Mouse (Mus musculus) forebrain, embryonic 10.5 days (tissue): ENCODE results near the gene Katnbl1. TPM values are rescaled to one million over a fixed set of nuclear protein-coding genes. Genes with fewer than 3 reads are reported as not detected.

Experiments used
- DNase-seq: peaks from one replicate; pipeline ENCODE4 v3.0.0-alpha.2; 2017; ENCODE audit warnings: low spot score; ENCODE audit errors: extremely low spot score
- H3K27ac ChIP-seq: fragments of 300-500 bp; sonication (generic); 2 replicates; pipeline ENCODE4 v1.5.1; 2016; ENCODE audit warnings: mild to moderate bottlenecking
- H3K27me3 ChIP-seq: fragments of 300-500 bp; sonication (generic); 2 replicates; pipeline ENCODE4 v1.6.1; 2016; ENCODE audit warnings: mild to moderate bottlenecking; ENCODE audit not compliant: poor library complexity, severe bottlenecking
- H3K36me3 ChIP-seq: fragments of 300-500 bp; sonication (generic); replicated peaks from 2 replicates; pipeline ENCODE4 v1.6.1; 2016; ENCODE audit warnings: mild to moderate bottlenecking, moderate library complexity
- H3K4me1 ChIP-seq: fragments of 300-500 bp; sonication (generic); 2 replicates; pipeline ENCODE4 v1.6.1; 2016
- H3K4me3 ChIP-seq: fragments of 300-500 bp; sonication (generic); 2 replicates; pipeline ENCODE4 v1.5.1; 2016; ENCODE audit warnings: mild to moderate bottlenecking, moderate library complexity
- H3K9me3 ChIP-seq: fragments of 300-500 bp; sonication (generic); 2 replicates; pipeline ENCODE4 v1.6.1; 2016; ENCODE audit warnings: mild to moderate bottlenecking, moderate library complexity
- WGBS: fragments of 180-500 bp; shearing (Covaris S2); methylation state at CpG from one replicate; pipeline ENCODE4 v1.1.7; 2016; 5-methylcytosine and 5-hydroxymethylcytosine counted together
- polyA plus RNA-seq: library from polyadenylated mRNA; unstranded; fragments of >200 nt; fragmentation: Nextera tagmentation; extraction: Ambion mirVana; gene quantifications from 2 replicates; pipeline ENCODE4 v1.2.1, GENCODE M21; 2016

Gene Katnbl1
- polyA plus RNA-seq, 1 experiment from 2014 or later: 43.0 TPM

- Histone ChIP-seq H3K27ac (peak overlapping the region; percentile 86), H3K27me3 (no peaks in the 10 kb centered on the region), H3K9me3 (no peaks in the 10 kb centered on the region), H3K4me1 (peaks cover 16% of the 10 kb centered on the region), H3K36me3 (peaks cover 3% of the 10 kb centered on the region; the same call in 1 of the 2 replicates), H3K4me3 (peak overlapping the region; percentile 89)
- WGBS: 32% methylated on average over 17 of the region's 17 CpGs
- DNase-seq: no peak
Observed at GRCm38 (mm10) chr2:112454125-112454861, 75.3 kb downstream of the Katnbl1 start.

GRCm38 (mm10) chr2:112454862-112455564, 76.0 kb downstream of the Katnbl1 start, which contains the start of gene Emc7:
Gene Emc7, plus strand, starts transcription at chr2:112454997.
- Histone ChIP-seq H3K27ac (peak within 1 kb of the TSS; percentile 86), H3K36me3 (peaks cover 10% of the 10 kb centered on the region), H3K9me3 (no peaks in the 10 kb centered on the region), H3K27me3 (no peaks in the 10 kb centered on the region), H3K4me1 (peaks cover 16% of the 10 kb centered on the region), H3K4me3 (peak within 1 kb of the TSS; percentile 89)
- DNase-seq: peak; percentile 95
- WGBS: under 1% methylated on average over 49 of the region's 49 CpGs

GRCm38 (mm10) chr2:112460557-112460956, 81.5 kb downstream of the Katnbl1 start:
- Histone ChIP-seq H3K27me3 (no peaks in the 10 kb centered on the region), H3K27ac (no peak overlapping the region), H3K36me3 (peaks cover 52% of the 10 kb centered on the region), H3K9me3 (no peaks in the 10 kb centered on the region), H3K4me3 (no peak overlapping the region), H3K4me1 (peaks cover 9% of the 10 kb centered on the region)
- DNase-seq: no peak
- WGBS: 94% methylated on average over 3 of the region's 3 CpGs

Other genes starting within 250 kb of the Katnbl1 start
- gene Olfr1316, start 244.2 kb upstream of the Katnbl1 start, polyA plus RNA-seq: not detected in 2 replicates
- gene Olfr1317, start 238.9 kb upstream of the Katnbl1 start, polyA plus RNA-seq: not detected in 2 replicates
- gene Olfr1318, start 225.0 kb upstream of the Katnbl1 start, polyA plus RNA-seq: not detected in 2 replicates
- gene Lpcat4, start 139.7 kb upstream of the Katnbl1 start, polyA plus RNA-seq: 10.8 and 14.4 TPM in 2 replicates
- gene Nutm1, start 119.9 kb upstream of the Katnbl1 start, polyA plus RNA-seq: 0.06 and 0.10 TPM in 2 replicates
- 224 TPM in 2 replicates for gene Nop10, start 117.3 kb upstream of the Katnbl1 start, polyA plus RNA-seq
- gene Slc12a6, start 113.4 kb upstream of the Katnbl1 start, polyA plus RNA-seq: 8.0 and 10.1 TPM in 2 replicates
- not detected in 2 replicates for gene Gm21985, start 112.9 kb upstream of the Katnbl1 start, polyA plus RNA-seq
- gene Emc4, start 11.2 kb upstream of the Katnbl1 start, polyA plus RNA-seq: 113 TPM in 2 replicates
- 10.7 and 11.7 TPM in 2 replicates for gene Emc7, start 75.8 kb downstream of the Katnbl1 start, polyA plus RNA-seq
- 0.09 TPM in 1 of 2 replicates, not detected in the other for gene Chrm5, start 101.6 kb downstream of the Katnbl1 start, polyA plus RNA-seq
- 6.2 and 6.7 TPM in 2 replicates for gene Aven, start 113.8 kb downstream of the Katnbl1 start, polyA plus RNA-seq